Mouse (Mus musculus): ENCODE results near the gene 4930438A08Rik.
A peak's percentile ranks its signal among the peaks of the same experiment; 100 is the strongest.
"Not testable (repeated sequence)": the region's sequence is repeated elsewhere in the genome, so short reads cannot be mapped to it uniquely, and the experiment has no call there.

The 4930438A08Rik gene

GRCm38 (mm10) chr11:58282518-58282917 lies 7.9 kb downstream of the 4930438A08Rik start:
- DNase-seq: no peak

- no peak for DNase-seq
These were observed 15.5 kb downstream of the 4930438A08Rik start for GRCm38 (mm10) chr11:58289992-58290682.

- no peak for DNase-seq
These were observed 16.2 kb downstream of the 4930438A08Rik start for GRCm38 (mm10) chr11:58290812-58291211.

GRCm38 (mm10) chr11:58292791-58293190 lies 18.2 kb downstream of the 4930438A08Rik start:
- no peak for DNase-seq

GRCm38 (mm10) chr11:58297396-58297795 lies 22.8 kb downstream of the 4930438A08Rik start:
- no peak for DNase-seq

GRCm38 (mm10) chr11:58301057-58301456 lies 26.5 kb downstream of the 4930438A08Rik start:
- peak; percentile 66 for DNase-seq

GRCm38 (mm10) chr11:58301837-58302754 lies 27.5 kb downstream of the 4930438A08Rik start:
- DNase-seq: peak; percentile 99

- no peak for DNase-seq
These were observed 28.3 kb downstream of the 4930438A08Rik start for GRCm38 (mm10) chr11:58302774-58303445.

GRCm38 (mm10) chr11:58303594-58303993 lies 29.0 kb downstream of the 4930438A08Rik start:
- DNase-seq: no peak

- DNase-seq: not testable (repeated sequence)
These were observed 30.7 kb downstream of the 4930438A08Rik start for GRCm38 (mm10) chr11:58305299-58305698.

- peak; percentile 96 for DNase-seq
These were observed 32.3 kb downstream of the 4930438A08Rik start, which contains the start of gene Zfp692 for GRCm38 (mm10) chr11:58306860-58307308. Gene Zfp692, plus strand, starts transcription at chr11:58307069.

GRCm38 (mm10) chr11:58307411-58308080 lies 32.9 kb downstream of the 4930438A08Rik start:
- peak; percentile 61 for DNase-seq

GRCm38 (mm10) chr11:58308661-58309060 lies 34.1 kb downstream of the 4930438A08Rik start:
- no peak for DNase-seq

- peak; percentile 38 for DNase-seq
These were observed 39.5 kb downstream of the 4930438A08Rik start for GRCm38 (mm10) chr11:58314069-58314468.

GRCm38 (mm10) chr11:58315536-58316168 lies 41.1 kb downstream of the 4930438A08Rik start:
- DNase-seq: no peak

GRCm38 (mm10) chr11:58316344-58316743 lies 41.7 kb downstream of the 4930438A08Rik start:
- DNase-seq: no peak

GRCm38 (mm10) chr11:58316768-58317390 lies 42.3 kb downstream of the 4930438A08Rik start:
- no peak for DNase-seq

- DNase-seq: peak; percentile 96
These were observed 48.4 kb downstream of the 4930438A08Rik start for GRCm38 (mm10) chr11:58322824-58323569.

GRCm38 (mm10) chr11:58323570-58324340 lies 49.2 kb downstream of the 4930438A08Rik start:
- DNase-seq: no peak

Measured in right cerebral cortex, postnatal 25 days (tissue).